Mouse (Mus musculus) embryonic fibroblast, embryonic 13.5 days (primary cell): ENCODE results near the gene Lrrc3b.

Source experiments
- CTCF ChIP-seq: IDR thresholded peaks from 2 replicates; pipeline ENCODE4 v1.5.1; 2011; ENCODE audit warnings: mild to moderate bottlenecking, control low read depth, low read length, moderate library complexity, borderline replicate concordance; ENCODE audit not compliant: insufficient read depth
- POLR2A ChIP-seq: IDR thresholded peaks from 2 replicates; pipeline ENCODE4 v1.6.1; 2011; ENCODE audit warnings: low read depth, mild to moderate bottlenecking, control low read depth, low read length, moderate library complexity

DNA sequence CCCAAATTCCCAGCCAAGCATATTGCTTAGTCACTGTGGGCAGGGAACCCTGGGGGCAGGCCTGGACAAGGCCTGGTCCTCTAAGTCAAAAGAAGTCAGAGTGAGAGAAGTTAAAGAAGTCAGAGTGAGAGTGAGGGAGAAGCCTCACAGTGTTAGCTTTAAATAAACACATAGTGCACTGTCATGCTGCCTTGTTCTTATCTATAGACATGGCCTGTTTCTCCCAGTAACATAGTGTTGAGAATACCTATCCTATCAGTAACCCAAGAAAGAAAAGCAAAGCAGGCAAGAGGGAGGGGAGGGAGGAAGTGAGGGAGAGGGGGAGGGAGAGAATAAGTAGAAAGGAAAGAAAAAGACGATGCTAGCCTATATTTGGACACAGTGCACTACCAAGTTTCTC is 6.4 kb downstream of the Lrrc3b start:
- TF ChIP-seq CTCF, result no peak
- TF ChIP-seq POLR2A, result no peak
